Mouse (Mus musculus) limb, embryonic 14.5 days (tissue): Measurements from ENCODE around the gene Gm37240. TPM values are rescaled to one million over a fixed set of nuclear protein-coding genes. Genes with fewer than 3 reads are reported as not detected.

Experiments
- ATAC-seq: fragments of 200-750 bp; cut with Nextera tagmentation; 2 replicates; pipeline ENCODE4 v1.8.0; 2017; ENCODE audit warnings: low read depth, moderate number of reproducible peaks, moderate TSS enrichment; ENCODE audit not compliant: low FRiP score
- DNase-seq: peaks from one replicate; pipeline ENCODE4 v3.0.0-alpha.2; 2015; ENCODE audit warnings: low spot score
- H3K27ac ChIP-seq: fragments of 300-500 bp; sonication (generic); replicated peaks from 2 replicates; pipeline ENCODE4 v1.5.1; 2014; ENCODE audit warnings: low read depth, mild to moderate bottlenecking, low read length, moderate library complexity, mixed read lengths
- H3K27me3 ChIP-seq: fragments of 300-500 bp; sonication (generic); 2 replicates; pipeline ENCODE4 v1.6.1; 2014; ENCODE audit warnings: low read length, mixed read lengths; ENCODE audit not compliant: control insufficient read depth, insufficient read depth
- H3K36me3 ChIP-seq: fragments of 300-500 bp; sonication (generic); 2 replicates; pipeline ENCODE4 v1.6.1; 2014; ENCODE audit warnings: mild to moderate bottlenecking, low read length, moderate library complexity, mixed read lengths; ENCODE audit not compliant: control insufficient read depth, insufficient read depth
- H3K4me1 ChIP-seq: fragments of 300-500 bp; sonication (generic); 2 replicates; pipeline ENCODE4 v1.6.1; 2014; ENCODE audit warnings: antibody characterized with exemption, low read length, mixed read lengths; ENCODE audit not compliant: control insufficient read depth, insufficient read depth
- H3K4me2 ChIP-seq: fragments of 300-500 bp; sonication (generic); replicated peaks from 2 replicates; pipeline ENCODE4 v1.6.1; 2014; ENCODE audit warnings: low read depth, mild to moderate bottlenecking, low read length, moderate library complexity; ENCODE audit not compliant: severe bottlenecking
- H3K4me3 ChIP-seq: fragments of 300-500 bp; sonication (generic); replicated peaks from 2 replicates; pipeline ENCODE4 v1.5.1; 2014; ENCODE audit warnings: low read length
- H3K9ac ChIP-seq: fragments of 300-500 bp; sonication (generic); 2 replicates; pipeline ENCODE4 v1.6.1; 2014; ENCODE audit warnings: mild to moderate bottlenecking, low read depth, low read length, moderate library complexity; ENCODE audit not compliant: severe bottlenecking
- H3K9me3 ChIP-seq: fragments of 300-500 bp; sonication (generic); 2 replicates; pipeline ENCODE4 v1.6.1; 2016; ENCODE audit warnings: low read length; ENCODE audit not compliant: control insufficient read depth
- POLR2A ChIP-seq: fragments of 200-500 bp; IDR thresholded peaks from 2 replicates; pipeline ENCODE4 v1.8.0; 2012; ENCODE audit warnings: inconsistent platforms, mild to moderate bottlenecking, moderate library complexity, borderline replicate concordance; ENCODE audit not compliant: insufficient read depth, insufficient read length; ENCODE audit errors: extremely low read depth
- WGBS: fragments of 180-500 bp; shearing (Covaris S2); extraction: QIAGEN DNeasy Blood & Tissue Kit; methylation state at CpG from one replicate; pipeline ENCODE4 v1.1.7; 2014; 5-methylcytosine and 5-hydroxymethylcytosine counted together
- polyA plus RNA-seq, 2 experiments: library from polyadenylated mRNA; depleted of rRNA in 1 of 2; stranded (reverse) in 1 of 2; unstranded in 1 of 2; fragments of >200 nt; fragmentation: Nextera tagmentation in 1 of 2; extraction: Ambion mirVana in 1 of 2; gene quantifications; 2 replicates each; pipeline versions ENCODE4 v1.2.1 to v1.2.3; 2012 to 2014

The Gm37240 gene
- polyA plus RNA-seq, 2 experiments, result 2.0 to 13.4 TPM

GRCm38 (mm10) chr3:85185827-85186226 is 701.5 kb downstream of the Gm37240 start:
- ATAC-seq (peak; percentile 77), DNase-seq (peak; percentile 53)
- WGBS, result 16% methylated on average over 12 of the region's 12 CpGs

GRCm38 (mm10) chr3:85184916-85185315 is 702.4 kb downstream of the Gm37240 start:
- ATAC-seq, result no peak
- no peaks in the 10 kb centered on the region for H3K36me3 ChIP-seq
- no peaks in the 10 kb centered on the region for H3K9me3 ChIP-seq
- no peak overlapping the region for H3K4me3 ChIP-seq
- WGBS, result 61% methylated on average over 11 of the region's 11 CpGs
- H3K4me2 ChIP-seq, result no peak overlapping the region
- peaks cover 18% of the 10 kb centered on the region for H3K4me1 ChIP-seq
- H3K9ac ChIP-seq, result no peak overlapping the region
- no peak for TF ChIP-seq POLR2A
- DNase-seq, result no peak
- no peak overlapping the region for H3K27ac ChIP-seq
- no peaks in the 10 kb centered on the region for H3K27me3 ChIP-seq

More at GRCm38 (mm10) chr3:85185827-85186226, 701.5 kb downstream of the Gm37240 start:
- Histone ChIP-seq H3K4me3 (no peak overlapping the region), H3K27ac (0 out of 2 replicates have a peak overlapping the region, but pooled peaks have one; percentile 6), H3K9ac (no peak overlapping the region; the same call in 1 of the 2 replicates), H3K36me3 (no peaks in the 10 kb centered on the region), H3K27me3 (no peaks in the 10 kb centered on the region), H3K4me2 (no peak overlapping the region; the same call in 1 of the 2 replicates), H3K4me1 (peaks cover 18% of the 10 kb centered on the region), H3K9me3 (no peaks in the 10 kb centered on the region)
- no peak for TF ChIP-seq POLR2A

GRCm38 (mm10) chr3:85184151-85184550 is 703.2 kb downstream of the Gm37240 start:
- H3K9ac ChIP-seq, result no peak overlapping the region
- H3K27me3 ChIP-seq, result no peaks in the 10 kb centered on the region
- DNase-seq, result no peak
- no peak for TF ChIP-seq POLR2A
- H3K27ac ChIP-seq, result no peak overlapping the region
- no peaks in the 10 kb centered on the region for H3K9me3 ChIP-seq
- H3K4me2 ChIP-seq, result no peak overlapping the region
- ATAC-seq, result no peak
- 28% methylated on average over 6 of the region's 6 CpGs for WGBS
- peaks cover 18% of the 10 kb centered on the region for H3K4me1 ChIP-seq
- no peak overlapping the region for H3K4me3 ChIP-seq
- H3K36me3 ChIP-seq, result no peaks in the 10 kb centered on the region

- no peak for DNase-seq
- no peak overlapping the region for H3K4me3 ChIP-seq
Measured at GRCm38 (mm10) chr3:85176736-85177135, 710.6 kb downstream of the Gm37240 start.

GRCm38 (mm10) chr3:85174542-85175469 is 712.5 kb downstream of the Gm37240 start:
- H3K27ac ChIP-seq, result no peak overlapping the region
- H3K9ac ChIP-seq, result no peak overlapping the region
- peaks cover 20% of the 10 kb centered on the region for H3K4me1 ChIP-seq
- 50% methylated on average over 28 of the region's 28 CpGs for whole genome bisulfite sequencing
- peak overlapping the region; percentile 25; the same call in 1 of the 2 replicates for H3K4me2 ChIP-seq
- H3K36me3 ChIP-seq, result no peaks in the 10 kb centered on the region
- no peaks in the 10 kb centered on the region for H3K27me3 ChIP-seq
- TF ChIP-seq POLR2A, result no peak
- DNase-seq (peak; percentile 52), ATAC-seq (peak; percentile 75)
- H3K9me3 ChIP-seq, result peaks cover 4% of the 10 kb centered on the region; the same call in 1 of the 2 replicates
- no peak overlapping the region for H3K4me3 ChIP-seq

More at GRCm38 (mm10) chr3:85176736-85177135, 710.6 kb downstream of the Gm37240 start:
- Histone ChIP-seq H3K4me1 (peaks cover 20% of the 10 kb centered on the region), H3K27ac (no peak overlapping the region), H3K4me2 (no peak overlapping the region), H3K9ac (no peak overlapping the region), H3K36me3 (no peaks in the 10 kb centered on the region), H3K27me3 (no peaks in the 10 kb centered on the region), H3K9me3 (peaks cover 4% of the 10 kb centered on the region; the same call in 1 of the 2 replicates)
- ATAC-seq, result no peak
- no peak for TF ChIP-seq POLR2A
- 100% methylated on average over 1 of the region's 1 CpGs for WGBS
